Mouse (Mus musculus) kidney, postnatal 36 days (tissue): ENCODE data around the gene Efcab11.
"Not testable (repeated sequence)": the region's sequence is repeated elsewhere in the genome, so short reads cannot be mapped to it uniquely, and the experiment has no call there.

Source experiments
- DNase-seq, 2 experiments: peaks; one replicate each; pipeline ENCODE4 v3.0.0; 2021 to 2022; ENCODE audit warnings: mixed read lengths in 2 of 2

The Efcab11 gene

DNA sequence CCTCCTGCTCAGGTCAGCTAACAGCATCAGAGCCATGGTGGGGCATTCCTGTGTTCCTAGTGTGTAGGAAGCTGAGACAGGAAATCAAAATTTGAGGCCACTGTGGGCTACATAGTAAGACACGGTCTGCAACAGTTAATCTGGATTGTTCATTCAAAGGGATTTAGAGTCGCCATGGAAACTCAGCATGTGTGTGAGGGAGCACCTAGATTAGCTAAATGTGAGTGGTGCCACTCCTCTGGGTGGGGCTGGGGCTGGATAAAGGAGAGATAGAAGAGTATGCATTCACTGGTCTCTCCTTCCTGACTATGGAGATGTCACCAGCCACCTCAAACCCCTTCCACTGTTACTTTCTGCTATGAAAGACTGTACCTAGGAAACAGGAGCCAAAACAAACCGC lies 10.8 kb downstream of the Efcab11 start:
- DNase-seq = no peak

GRCm38 (mm10) chr12:99868821-99869220 lies 15.4 kb downstream of the Efcab11 start:
- DNase-seq = no peak

- no peak for DNase-seq
Observed at GRCm38 (mm10) chr12:99864613-99865012, 19.6 kb downstream of the Efcab11 start.

GRCm38 (mm10) chr12:99860981-99861380 lies 23.3 kb downstream of the Efcab11 start:
- DNase-seq = no peak

DNA sequence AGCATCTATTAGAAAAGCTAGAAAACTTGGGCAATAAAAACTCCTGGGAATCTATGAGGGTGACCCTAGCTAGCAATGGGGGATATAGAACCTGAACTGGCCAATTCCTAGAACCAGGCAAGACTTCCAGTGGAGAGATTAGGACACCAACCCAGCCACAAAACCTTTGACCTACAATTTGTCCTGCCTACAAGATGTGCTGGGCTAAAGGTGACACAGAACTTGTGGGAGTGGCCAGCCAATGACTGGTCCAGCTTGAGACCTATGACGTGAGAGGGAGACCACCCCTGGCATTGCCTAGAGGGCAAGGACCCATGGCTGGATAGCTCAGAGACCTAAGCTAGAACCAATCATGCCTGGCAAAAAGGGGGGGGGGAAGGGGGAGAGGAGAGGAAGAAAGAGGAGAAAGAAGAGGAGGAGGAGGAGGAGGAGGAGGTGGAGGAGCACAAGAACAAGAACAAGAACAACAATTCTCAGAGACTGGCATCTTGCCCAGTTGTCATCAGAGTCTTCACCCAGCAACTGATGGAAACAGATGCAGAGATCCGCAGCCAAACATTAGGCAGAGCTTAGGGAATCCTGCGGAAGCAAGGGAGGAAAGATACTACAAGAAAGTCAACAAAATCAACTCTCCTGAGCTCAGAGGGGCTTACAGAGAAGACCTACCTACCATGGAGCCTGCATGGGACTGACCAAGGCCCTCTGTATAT lies 24.7 kb downstream of the Efcab11 start:
- DNase-seq = no peak

GRCm38 (mm10) chr12:99858664-99859063 lies 25.6 kb downstream of the Efcab11 start:
- DNase-seq = no peak

- DNase-seq = no peak
Observed at GRCm38 (mm10) chr12:99856011-99856410, 28.2 kb downstream of the Efcab11 start.

- no peak for DNase-seq
Observed at GRCm38 (mm10) chr12:99853323-99854258, 30.6 kb downstream of the Efcab11 start.

DNA sequence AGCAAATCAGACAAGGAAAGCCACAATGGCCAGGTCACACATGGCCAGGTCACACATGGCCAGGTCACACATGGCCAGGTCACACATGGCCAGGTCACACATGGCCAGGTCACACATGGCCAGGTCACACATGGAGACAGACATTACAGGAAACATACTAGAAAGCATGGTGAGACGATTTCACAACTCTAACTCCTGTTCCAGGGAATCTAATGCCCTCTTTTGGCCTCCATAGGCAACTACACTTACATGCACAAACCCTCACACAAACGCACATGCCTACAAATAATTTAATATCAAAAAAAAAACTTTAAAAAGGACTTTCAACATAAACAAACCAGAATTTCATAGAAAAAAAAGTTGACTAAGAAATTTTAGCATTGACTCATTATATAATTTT lies 34.2 kb downstream of the Efcab11 start:
- DNase-seq = no peak

DNA sequence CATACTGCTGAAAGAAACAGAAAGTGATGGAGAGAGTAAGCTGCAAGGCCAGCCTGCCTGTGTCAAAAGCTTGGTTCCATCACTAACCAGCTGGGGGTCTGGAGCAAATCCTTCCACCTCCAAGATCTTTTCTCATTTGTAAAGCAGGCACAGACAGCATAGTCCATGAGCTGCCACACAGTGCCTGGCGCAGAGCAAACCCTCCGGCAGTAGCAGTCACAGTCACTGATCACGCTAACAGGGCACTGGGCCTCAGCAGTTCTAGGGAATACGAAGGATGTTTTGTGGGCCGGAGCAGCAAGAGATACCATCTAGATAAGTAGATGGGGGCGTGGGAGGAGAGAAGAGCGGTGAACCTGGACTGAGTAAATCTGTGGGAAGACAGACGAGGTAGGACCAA lies 39.3 kb downstream of the Efcab11 start:
- DNase-seq = no peak

GRCm38 (mm10) chr12:99838703-99839102 lies 45.5 kb downstream of the Efcab11 start:
- DNase-seq = peak in 1 of 2 experiments; percentile 26

GRCm38 (mm10) chr12:99838109-99838508 lies 46.1 kb downstream of the Efcab11 start:
- no peak for DNase-seq

DNA sequence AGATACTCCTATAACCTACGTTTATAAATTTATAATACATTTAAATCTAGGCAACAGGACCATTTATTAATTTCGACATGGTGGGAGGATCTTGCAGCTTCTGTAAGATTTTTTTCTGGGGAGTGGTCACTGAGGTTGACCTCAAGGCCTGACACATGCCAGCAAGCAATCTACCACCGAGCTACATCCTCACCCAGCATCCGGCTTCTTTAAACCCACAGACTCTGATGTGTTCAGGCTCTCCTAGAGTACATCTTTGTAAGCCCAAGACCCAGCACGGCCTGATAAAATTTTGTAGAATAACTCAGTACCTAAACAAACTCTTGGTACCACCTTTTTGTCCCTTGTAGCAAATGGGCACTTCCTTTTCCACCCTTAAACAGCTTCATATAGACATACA lies 46.7 kb downstream of the Efcab11 start:
- no peak for DNase-seq

DNA sequence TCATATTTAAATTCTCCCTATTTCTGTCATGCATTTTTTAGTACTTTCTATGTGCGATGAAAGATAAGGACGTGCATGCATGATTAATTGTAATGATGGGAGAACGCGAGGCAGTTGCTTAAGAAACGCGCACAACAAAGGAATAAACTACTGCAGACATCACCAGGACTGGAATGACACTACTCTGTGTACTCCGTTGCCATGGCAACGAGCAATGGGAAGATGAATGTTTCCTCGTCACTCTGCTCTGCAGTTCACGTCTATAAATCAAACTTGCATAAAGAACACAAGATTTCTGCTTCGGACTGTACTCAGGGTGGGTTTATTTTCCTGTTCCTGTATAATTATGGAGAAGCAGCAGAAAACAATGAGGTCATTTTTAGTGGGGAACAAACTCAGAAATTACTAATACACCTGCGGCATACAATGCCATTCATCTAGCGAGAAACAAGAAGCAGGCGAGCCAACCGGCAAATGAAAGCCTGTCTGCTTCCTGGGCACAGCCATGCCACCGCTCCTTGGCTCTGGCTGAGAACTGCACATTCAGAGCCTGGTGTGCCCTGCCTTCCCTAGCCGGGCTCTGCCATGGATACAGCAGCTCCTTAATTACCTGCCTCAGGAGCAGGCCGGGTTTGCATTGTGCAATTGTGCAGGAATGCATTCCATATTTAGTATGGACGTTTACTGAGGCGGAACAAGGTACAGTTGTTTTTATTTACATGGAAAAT lies 47.7 kb downstream of the Efcab11 start:
- DNase-seq = peak; percentile 27 to 39

- DNase-seq = no peak
Observed at GRCm38 (mm10) chr12:99833476-99833875, 50.8 kb downstream of the Efcab11 start.

DNA sequence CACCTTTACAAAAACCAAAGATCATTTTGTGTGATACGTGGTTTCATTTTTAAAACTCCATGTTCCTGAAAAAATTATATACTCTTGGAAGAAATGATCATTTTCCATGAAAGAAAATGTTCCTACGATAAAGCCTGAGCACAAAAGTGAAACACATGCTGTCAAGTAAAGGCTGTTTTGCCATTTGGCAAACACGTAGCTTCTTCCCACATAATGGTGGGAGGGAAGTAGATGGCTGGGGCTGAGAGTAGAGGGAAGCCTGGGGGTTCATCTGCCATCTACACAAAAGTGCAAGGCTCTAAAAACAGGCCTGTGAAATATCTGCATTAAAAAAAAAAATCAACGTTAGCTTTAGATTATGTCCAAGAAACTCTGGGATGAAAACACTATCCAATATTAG lies 61.6 kb downstream of the Efcab11 start:
- DNase-seq = no peak

DNA sequence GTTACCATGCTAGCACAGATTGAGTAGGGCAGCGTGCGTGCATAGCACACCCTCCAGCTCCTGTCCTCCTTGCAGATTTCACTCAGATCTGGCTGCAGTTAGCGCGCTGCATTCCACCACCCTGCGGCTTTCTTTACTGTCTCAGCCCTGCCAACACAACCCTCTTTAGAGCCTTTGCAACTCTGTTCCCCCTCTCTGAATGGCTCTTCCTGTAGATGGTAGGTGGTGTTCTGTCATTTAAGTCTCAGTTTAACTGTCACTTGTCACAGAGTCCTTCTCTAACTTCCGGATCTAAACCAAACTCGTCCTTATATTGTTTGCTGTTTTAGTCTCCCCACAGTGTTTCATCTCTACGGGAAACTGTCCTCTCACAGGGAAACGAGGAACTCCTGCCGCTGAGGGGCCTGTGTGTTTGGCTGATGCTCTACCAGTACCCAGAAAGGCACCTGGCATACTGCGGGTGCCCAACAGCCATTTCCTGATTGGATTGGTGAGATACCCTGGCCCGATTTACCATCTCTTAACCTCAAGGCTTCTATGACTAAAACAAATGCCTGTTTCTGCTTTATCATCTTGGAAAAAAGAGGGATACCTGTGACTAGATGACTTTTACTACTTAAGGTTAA lies 62.8 kb downstream of the Efcab11 start:
- DNase-seq = no peak

DNA sequence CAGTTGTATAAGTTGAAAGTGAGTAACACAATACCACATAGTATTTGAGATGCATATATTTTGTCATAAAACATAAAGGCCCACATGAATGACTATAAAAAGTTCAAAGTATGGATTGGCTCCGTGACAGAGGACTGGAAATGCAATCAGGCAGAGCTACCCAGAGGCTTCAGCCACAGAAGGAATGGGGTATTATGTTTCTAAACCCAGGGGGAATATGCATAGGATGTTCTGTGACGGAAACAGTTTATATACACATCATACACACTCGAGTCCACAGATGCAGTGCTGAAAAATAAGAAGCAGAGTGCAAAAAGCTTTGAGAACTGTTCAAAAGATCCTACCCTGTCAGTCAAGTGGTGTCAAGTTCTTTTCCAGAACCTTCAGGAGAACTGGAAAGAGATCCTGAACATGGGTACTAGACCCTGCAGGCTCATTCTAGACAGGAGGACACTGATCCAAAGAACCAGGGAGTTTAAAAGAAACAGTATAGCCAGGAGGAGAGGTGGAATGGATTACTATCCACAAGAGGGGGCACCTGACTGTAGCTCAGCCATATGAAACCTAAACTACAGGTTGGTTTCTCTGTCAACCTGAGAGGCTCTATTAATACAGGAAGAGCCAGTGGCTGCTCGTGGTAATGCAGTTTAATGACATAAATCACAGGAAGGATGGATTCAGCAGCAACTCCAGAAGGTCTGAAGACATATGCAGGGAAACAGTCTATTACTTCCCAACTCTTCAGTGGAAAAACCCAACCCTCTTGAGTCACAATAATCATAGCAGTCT lies 64.9 kb downstream of the Efcab11 start:
- no peak for DNase-seq

DNA sequence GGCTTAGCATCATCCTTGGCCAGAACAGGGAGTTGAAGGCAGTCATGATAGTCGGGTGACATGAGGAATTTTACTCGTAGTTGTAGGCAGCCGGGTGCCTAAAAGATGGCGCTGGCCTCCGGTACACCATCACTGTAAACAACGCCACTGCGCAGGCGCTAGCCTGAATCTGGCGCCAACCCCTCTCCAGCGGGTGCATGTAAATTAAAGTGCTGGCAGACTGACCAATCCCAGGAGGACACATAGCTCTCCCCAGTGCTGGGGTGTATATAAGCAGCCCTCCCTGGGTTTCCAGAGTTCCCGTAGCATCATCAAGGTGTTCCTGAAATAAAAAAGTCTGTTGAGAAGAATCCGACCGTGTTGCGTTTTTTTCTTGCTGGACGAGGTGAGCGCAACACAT lies 66.2 kb downstream of the Efcab11 start:
- DNase-seq = not testable (repeated sequence)

DNA sequence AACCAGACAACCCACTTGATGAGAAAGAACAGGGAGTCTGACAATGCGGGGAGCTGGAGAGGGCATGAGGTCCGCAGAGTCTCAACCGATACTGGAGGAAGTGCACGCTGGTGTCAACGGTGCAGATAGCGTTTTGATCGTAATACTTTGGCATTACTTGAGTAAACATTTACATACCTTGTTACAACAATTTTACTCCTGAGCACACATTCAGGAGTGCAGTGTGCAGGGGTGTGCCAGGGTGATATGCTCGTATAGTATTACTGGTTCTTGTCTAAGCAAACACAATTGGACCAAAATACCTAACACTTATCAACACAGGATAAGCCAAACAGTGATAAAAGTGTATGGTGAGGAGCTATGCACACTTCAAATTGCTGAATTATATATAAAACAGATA lies 69.0 kb downstream of the Efcab11 start:
- DNase-seq = no peak

DNA sequence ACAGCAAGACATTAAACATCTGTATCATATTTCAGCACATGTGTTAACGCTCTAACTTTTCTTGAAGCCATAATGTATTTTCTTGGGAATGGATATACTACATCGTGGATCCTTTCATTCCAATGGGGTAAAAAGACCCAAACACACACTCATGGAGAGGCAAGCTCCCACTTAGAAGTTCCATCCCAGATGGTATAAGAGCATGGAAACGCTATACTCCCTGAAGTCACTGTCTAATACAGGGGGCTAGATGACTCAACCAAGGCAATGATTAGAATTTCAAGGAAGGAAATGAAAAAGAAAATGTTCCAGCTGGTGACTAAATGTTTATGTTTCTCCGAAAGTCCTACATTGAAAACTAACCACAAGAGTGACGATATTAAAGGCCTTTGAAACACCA lies 76.3 kb downstream of the Efcab11 start:
- no peak for DNase-seq

DNA sequence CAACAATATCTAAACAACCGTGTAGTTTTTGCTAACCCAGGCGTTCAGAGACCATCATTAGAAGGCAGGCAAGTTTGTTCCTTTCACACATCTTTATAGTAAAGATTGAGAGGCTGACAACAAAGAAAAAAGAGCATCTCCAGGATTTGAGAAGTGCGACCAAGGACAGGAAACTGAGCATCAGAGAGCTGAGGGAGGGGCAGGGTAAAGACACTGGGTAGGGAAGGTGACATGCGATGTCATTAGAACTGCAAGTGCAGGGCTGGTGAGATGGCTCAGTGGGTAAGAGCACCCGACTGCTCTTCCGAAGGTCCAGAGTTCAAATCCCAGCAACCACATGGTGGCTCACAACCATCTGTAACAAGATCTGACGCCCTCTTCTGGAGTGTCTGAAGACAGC lies 77.5 kb downstream of the Efcab11 start:
- not testable (repeated sequence) for DNase-seq
